Mouse (Mus musculus): ENCODE results near the gene Cd79b. TPM values are rescaled to one million over a fixed set of nuclear protein-coding genes. Genes with fewer than 3 reads are reported as not detected.
"Not testable (repeated sequence)": the region's sequence is repeated elsewhere in the genome, so short reads cannot be mapped to it uniquely, and the experiment has no call there.

Cd79b gene
- 4.2 TPM in 2 replicates for polyA plus RNA-seq (2015; fragmentation: Nextera tagmentation; extraction: Ambion mirVana)

GRCm38 (mm10) chr11:106314333-106314812 lies at the start of gene Cd79b:
TSS of gene Cd79b (minus strand) at chr11:106314762.
- no peaks in the 10 kb centered on the region for H3K36me3 ChIP-seq
- H3K27me3 ChIP-seq = no peaks in the 10 kb centered on the region
- no peak within 1 kb of the TSS for H3K9ac ChIP-seq
- H3K27ac ChIP-seq = 0 out of 2 replicates have a peak within 1 kb of the TSS, but pooled peaks have one; percentile 15
- H3K4me1 ChIP-seq = peaks cover 19% of the 10 kb centered on the region
- H3K9me3 ChIP-seq = no peaks in the 10 kb centered on the region
- H3K4me3 ChIP-seq = no peak within 1 kb of the TSS
- no peak for ATAC-seq (ENCODE audit: borderline replicate concordance, extremely low read depth, low FRiP score, low TSS enrichment)
- peak within 1 kb of the TSS; percentile 8; the same call in 1 of the 2 replicates for H3K4me2 ChIP-seq
- 66% methylated on average over 9 of the region's 9 CpGs for WGBS

- no peak overlapping the region for H3K9ac ChIP-seq
- no peak overlapping the region for H3K27ac ChIP-seq
- H3K4me2 ChIP-seq = no peak overlapping the region
- no peak overlapping the region for H3K4me3 ChIP-seq
- H3K4me1 ChIP-seq = 0 out of 2 replicates have a peak, but pooled peaks cover 6% of the 10 kb centered on the region
- 25% methylated on average over 5 of the region's 5 CpGs for whole genome bisulfite sequencing
- no peak for ATAC-seq (ENCODE audit: borderline replicate concordance, extremely low read depth, low FRiP score, low TSS enrichment)
- H3K9me3 ChIP-seq = no peaks in the 10 kb centered on the region
- no peaks in the 10 kb centered on the region for H3K36me3 ChIP-seq
- H3K27me3 ChIP-seq = no peaks in the 10 kb centered on the region
These were observed 44.8 kb upstream of the Cd79b start for GRCm38 (mm10) chr11:106359350-106359749.

- Histone ChIP-seq H3K9me3 (no peaks in the 10 kb centered on the region), H3K9ac (no peak overlapping the region), H3K4me3 (no peak overlapping the region), H3K27ac (no peak overlapping the region), H3K4me2 (no peak overlapping the region), H3K4me1 (0 out of 2 replicates have a peak, but pooled peaks cover 6% of the 10 kb centered on the region), H3K36me3 (no peaks in the 10 kb centered on the region), H3K27me3 (no peaks in the 10 kb centered on the region)
- 48% methylated on average over 19 of the region's 19 CpGs for WGBS
- no peak for ATAC-seq (ENCODE audit: borderline replicate concordance, extremely low read depth, low FRiP score, low TSS enrichment)
These were observed 41.0 kb upstream of the Cd79b start for GRCm38 (mm10) chr11:106355382-106356128.

- Histone ChIP-seq H3K36me3 (no peaks in the 10 kb centered on the region), H3K9me3 (no peaks in the 10 kb centered on the region), H3K9ac (no peak overlapping the region), H3K27me3 (no peaks in the 10 kb centered on the region), H3K4me3 (no peak overlapping the region), H3K27ac (no peak overlapping the region), H3K4me2 (no peak overlapping the region), H3K4me1 (0 out of 2 replicates have a peak, but pooled peaks cover 6% of the 10 kb centered on the region)
- ATAC-seq (ENCODE audit: borderline replicate concordance, extremely low read depth, low FRiP score, low TSS enrichment) = no peak
- whole genome bisulfite sequencing = 37% methylated on average over 1 of the region's 1 CpGs
These were observed 39.6 kb upstream of the Cd79b start for GRCm38 (mm10) chr11:106354181-106354580.

- H3K4me3 ChIP-seq = no peak within 1 kb of the TSS
- no peak for ATAC-seq (ENCODE audit: borderline replicate concordance, extremely low read depth, low FRiP score, low TSS enrichment)
- H3K36me3 ChIP-seq = no peaks in the 10 kb centered on the region
- no peak within 1 kb of the TSS for H3K4me2 ChIP-seq
- 75% methylated on average over 12 of the region's 12 CpGs for WGBS
- H3K4me1 ChIP-seq = 0 out of 2 replicates have a peak, but pooled peaks cover 6% of the 10 kb centered on the region
- no peak within 1 kb of the TSS for H3K27ac ChIP-seq
- H3K9me3 ChIP-seq = no peaks in the 10 kb centered on the region
- H3K27me3 ChIP-seq = no peaks in the 10 kb centered on the region
- H3K9ac ChIP-seq = no peak within 1 kb of the TSS
These were observed 38.6 kb upstream of the Cd79b start, which contains the start of gene Scn4a for GRCm38 (mm10) chr11:106353188-106353587. TSS of gene Scn4a (minus strand) at chr11:106353288.

- Histone ChIP-seq H3K27me3 (no peaks in the 10 kb centered on the region), H3K27ac (no peak overlapping the region), H3K9ac (no peak overlapping the region), H3K4me3 (no peak overlapping the region), H3K4me1 (0 out of 2 replicates have a peak, but pooled peaks cover 6% of the 10 kb centered on the region), H3K4me2 (no peak overlapping the region), H3K36me3 (no peaks in the 10 kb centered on the region), H3K9me3 (no peaks in the 10 kb centered on the region)
- no peak for ATAC-seq (ENCODE audit: borderline replicate concordance, extremely low read depth, low FRiP score, low TSS enrichment)
- WGBS = 44% methylated on average over 4 of the region's 4 CpGs
These were observed 37.4 kb upstream of the Cd79b start for GRCm38 (mm10) chr11:106351941-106352340.

GRCm38 (mm10) chr11:106351253-106351652 lies 36.7 kb upstream of the Cd79b start:
- 0 out of 2 replicates have a peak, but pooled peaks cover 6% of the 10 kb centered on the region for H3K4me1 ChIP-seq
- no peaks in the 10 kb centered on the region for H3K36me3 ChIP-seq
- H3K4me3 ChIP-seq = no peak overlapping the region
- WGBS = 51% methylated on average over 3 of the region's 3 CpGs
- H3K27ac ChIP-seq = no peak overlapping the region
- no peak for ATAC-seq (ENCODE audit: borderline replicate concordance, extremely low read depth, low FRiP score, low TSS enrichment)
- H3K9me3 ChIP-seq = no peaks in the 10 kb centered on the region
- H3K4me2 ChIP-seq = no peak overlapping the region
- no peak overlapping the region for H3K9ac ChIP-seq
- no peaks in the 10 kb centered on the region for H3K27me3 ChIP-seq

GRCm38 (mm10) chr11:106350853-106351252 lies 36.3 kb upstream of the Cd79b start:
- H3K9me3 ChIP-seq = no peaks in the 10 kb centered on the region
- 33% methylated on average over 3 of the region's 5 CpGs for WGBS

GRCm38 (mm10) chr11:106349772-106350171 lies 35.2 kb upstream of the Cd79b start:
- WGBS = 67% methylated on average over 6 of the region's 6 CpGs
- Histone ChIP-seq H3K4me3 (no peak overlapping the region), H3K27ac (no peak overlapping the region), H3K36me3 (no peaks in the 10 kb centered on the region), H3K4me2 (no peak overlapping the region), H3K27me3 (no peaks in the 10 kb centered on the region), H3K4me1 (no peaks in the 10 kb centered on the region), H3K9ac (no peak overlapping the region), H3K9me3 (no peaks in the 10 kb centered on the region)
- no peak for ATAC-seq (ENCODE audit: borderline replicate concordance, extremely low read depth, low FRiP score, low TSS enrichment)

More at GRCm38 (mm10) chr11:106350853-106351252, 36.3 kb upstream of the Cd79b start:
- Histone ChIP-seq H3K4me2 (no peak overlapping the region), H3K9ac (no peak overlapping the region), H3K36me3 (no peaks in the 10 kb centered on the region), H3K4me1 (0 out of 2 replicates have a peak, but pooled peaks cover 6% of the 10 kb centered on the region), H3K27ac (no peak overlapping the region), H3K4me3 (no peak overlapping the region), H3K27me3 (no peaks in the 10 kb centered on the region)
- ATAC-seq (ENCODE audit: borderline replicate concordance, extremely low read depth, low FRiP score, low TSS enrichment) = no peak

- no peak overlapping the region for H3K9ac ChIP-seq
- no peak for ATAC-seq (ENCODE audit: borderline replicate concordance, extremely low read depth, low FRiP score, low TSS enrichment)
- H3K4me1 ChIP-seq = peaks cover 3% of the 10 kb centered on the region; the same call in 1 of the 2 replicates
- H3K27me3 ChIP-seq = no peaks in the 10 kb centered on the region
- H3K4me2 ChIP-seq = no peak overlapping the region
- no peak overlapping the region for H3K27ac ChIP-seq
- H3K9me3 ChIP-seq = no peaks in the 10 kb centered on the region
- no peaks in the 10 kb centered on the region for H3K36me3 ChIP-seq
- WGBS = 35% methylated on average over 6 of the region's 6 CpGs
- no peak overlapping the region for H3K4me3 ChIP-seq
These were observed 30.3 kb upstream of the Cd79b start for GRCm38 (mm10) chr11:106344910-106345309.

GRCm38 (mm10) chr11:106340990-106341520 lies 26.5 kb upstream of the Cd79b start:
- H3K9me3 ChIP-seq = no peaks in the 10 kb centered on the region
- no peak overlapping the region for H3K9ac ChIP-seq
- H3K36me3 ChIP-seq = no peaks in the 10 kb centered on the region
- H3K4me2 ChIP-seq = no peak overlapping the region
- H3K4me3 ChIP-seq = no peak overlapping the region
- no peak overlapping the region for H3K27ac ChIP-seq
- H3K4me1 ChIP-seq = peaks cover 9% of the 10 kb centered on the region; the same call in 1 of the 2 replicates
- ATAC-seq (ENCODE audit: borderline replicate concordance, extremely low read depth, low FRiP score, low TSS enrichment) = no peak
- no peaks in the 10 kb centered on the region for H3K27me3 ChIP-seq
- WGBS = 74% methylated on average over 9 of the region's 9 CpGs

- WGBS = 71% methylated on average over 4 of the region's 4 CpGs
- not testable (repeated sequence) for H3K36me3 ChIP-seq, H3K9ac ChIP-seq, H3K9me3 ChIP-seq, H3K27ac ChIP-seq, H3K27me3 ChIP-seq, H3K4me3 ChIP-seq, H3K4me2 ChIP-seq, H3K4me1 ChIP-seq
- ATAC-seq (ENCODE audit: borderline replicate concordance, extremely low read depth, low FRiP score, low TSS enrichment) = peak; percentile 55; the same call in 1 of the 2 replicates
These were observed 24.8 kb upstream of the Cd79b start for GRCm38 (mm10) chr11:106339323-106339722.

Measured in lung, embryonic 15.5 days (tissue).